Mouse (Mus musculus): Measurements from ENCODE around the gene Phf24. TPM values are rescaled to one million over a fixed set of nuclear protein-coding genes. Genes with fewer than 3 reads are reported as not detected.

Gene Phf24
- total RNA-seq, 2 experiments from 2014 or later = 148 to 149 TPM

GRCm38 (mm10) chr4:42913391-42913790, 3.1 kb upstream of the Phf24 start:
- no peak for DNase-seq

DNA sequence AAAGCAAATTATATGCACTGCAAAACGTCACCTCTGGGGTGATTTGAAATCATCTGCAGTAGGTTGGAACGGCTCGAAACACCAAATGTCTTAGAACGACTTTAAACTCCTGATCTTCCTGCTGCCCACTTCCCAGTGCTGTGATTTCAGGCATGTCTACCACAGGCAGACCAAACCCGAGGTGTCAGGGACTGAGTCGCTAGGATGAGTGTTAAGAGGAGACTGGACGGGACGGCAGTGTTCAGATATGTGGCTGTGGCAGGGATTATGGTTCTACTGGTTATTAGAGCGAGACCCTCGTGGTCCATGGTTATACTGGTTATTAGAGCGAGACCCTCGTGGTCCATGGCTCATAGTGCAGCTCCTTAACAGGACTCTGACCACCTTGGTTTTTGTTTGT, 1.1 kb upstream of the Phf24 start:
- DNase-seq = no peak

DNA sequence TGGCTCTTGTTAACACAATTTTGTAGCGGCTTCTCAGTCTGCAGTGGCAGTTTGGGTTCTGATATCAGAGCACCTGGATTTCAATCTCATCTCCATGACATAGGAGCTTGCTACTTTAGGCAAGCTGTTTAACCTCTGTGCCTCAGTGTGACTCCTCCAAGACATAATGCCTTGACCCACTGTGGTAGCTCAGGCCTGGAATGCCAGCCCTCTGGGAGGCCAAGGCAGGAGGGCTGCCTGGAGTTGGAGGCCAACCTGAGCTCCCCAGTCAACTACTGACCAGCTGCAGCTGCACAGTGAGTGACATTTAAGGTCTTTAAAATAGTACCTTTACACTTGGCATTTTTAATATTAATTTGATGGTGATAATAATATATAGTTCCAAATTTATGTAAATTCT, 494 bp upstream of the Phf24 start:
- DNase-seq = no peak

GRCm38 (mm10) chr4:42917402-42917774, 928 bp downstream of the Phf24 start:
- DNase-seq = no peak

DNA sequence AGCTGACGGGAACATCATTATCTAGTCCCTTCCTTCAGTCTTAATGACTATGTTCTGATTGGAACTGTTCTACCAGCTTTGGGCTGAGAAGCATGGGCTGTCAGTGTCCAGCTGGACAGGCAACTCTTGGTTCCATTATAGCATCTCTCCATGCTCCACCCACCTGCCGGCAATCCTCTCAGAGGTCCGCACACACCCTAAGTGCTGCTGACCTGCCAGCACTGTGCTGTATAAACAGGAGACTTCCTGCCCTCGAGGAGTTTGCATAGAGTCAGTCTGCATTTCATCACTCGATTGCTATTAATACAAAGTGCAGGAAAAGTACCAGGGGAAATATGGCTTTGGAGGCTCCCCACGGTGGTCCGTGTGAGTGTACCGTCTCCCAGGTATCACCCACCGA, 4.3 kb downstream of the Phf24 start:
- no peak for DNase-seq

DNA sequence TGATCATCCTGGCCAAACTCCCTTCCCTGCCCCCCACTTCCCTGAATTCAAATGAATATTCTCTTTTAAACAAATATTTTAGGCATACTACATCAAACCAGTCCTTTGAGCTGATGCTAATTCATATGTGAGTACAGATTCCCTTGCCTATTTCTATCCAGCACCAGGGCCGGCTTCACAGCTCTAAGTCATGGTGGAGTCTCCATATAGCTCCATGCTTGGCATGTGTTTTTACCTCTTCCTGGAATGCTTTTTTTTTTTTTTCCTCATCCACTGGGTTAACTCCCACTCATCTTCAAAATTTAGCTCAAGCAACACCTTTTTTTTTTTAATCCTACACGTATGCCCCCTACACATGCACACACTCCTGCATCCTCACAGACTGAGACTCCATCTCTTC, 5.1 kb downstream of the Phf24 start:
- no peak for DNase-seq

DNA sequence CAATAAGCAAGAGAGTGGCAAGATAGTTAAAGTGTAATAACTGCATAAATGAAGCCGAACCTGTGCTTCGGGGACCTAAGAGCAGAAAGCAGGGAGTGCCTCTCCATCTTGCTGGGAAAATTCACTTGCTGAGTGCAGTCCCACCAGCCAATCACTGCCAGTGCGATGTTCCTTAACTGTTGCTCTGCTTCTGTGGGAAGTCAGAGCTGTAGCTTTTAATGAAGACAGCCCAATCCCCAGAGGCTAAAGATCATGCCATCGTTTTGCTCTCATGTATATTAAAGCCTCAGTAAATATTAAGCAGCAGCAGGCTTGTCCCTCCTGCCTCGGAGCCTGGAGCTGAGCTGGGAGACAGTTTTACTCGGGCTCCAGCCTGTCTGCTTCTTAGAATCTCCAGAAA, 5.6 kb downstream of the Phf24 start:
- no peak for DNase-seq

GRCm38 (mm10) chr4:42922461-42922860, 6.0 kb downstream of the Phf24 start:
- DNase-seq = no peak

DNA sequence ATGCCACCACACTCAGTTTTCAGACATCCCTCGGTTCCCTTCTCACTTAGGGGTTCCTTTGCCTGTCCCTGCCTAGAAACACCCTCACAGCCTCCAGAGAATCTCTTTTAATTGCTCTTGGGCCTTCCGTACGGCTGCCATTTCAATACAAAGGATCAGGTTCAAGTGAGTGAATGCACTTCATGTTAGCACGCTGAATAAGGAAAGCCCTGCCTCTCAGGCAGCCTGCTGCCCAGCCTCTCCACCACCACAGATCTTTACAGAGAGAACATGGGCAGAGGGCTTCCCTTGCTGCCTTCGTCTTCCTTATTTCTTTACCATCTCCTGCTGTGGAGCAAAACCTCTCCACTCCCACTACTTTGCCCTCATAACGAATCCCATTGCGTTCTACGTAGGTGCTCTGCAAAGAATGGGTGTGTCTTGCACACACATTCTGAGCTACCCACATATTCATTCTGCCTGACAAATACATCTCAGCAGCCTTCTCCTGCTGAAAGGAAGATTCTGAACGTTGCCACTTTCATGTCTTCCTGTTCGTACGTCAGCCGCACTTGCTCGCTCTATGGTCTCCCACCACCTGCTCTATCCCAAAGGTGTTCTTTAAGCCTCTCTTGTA, 7.7 kb downstream of the Phf24 start:
- DNase-seq = no peak

- no peak for DNase-seq
Observed at GRCm38 (mm10) chr4:42928209-42928608, 11.7 kb downstream of the Phf24 start.

DNA sequence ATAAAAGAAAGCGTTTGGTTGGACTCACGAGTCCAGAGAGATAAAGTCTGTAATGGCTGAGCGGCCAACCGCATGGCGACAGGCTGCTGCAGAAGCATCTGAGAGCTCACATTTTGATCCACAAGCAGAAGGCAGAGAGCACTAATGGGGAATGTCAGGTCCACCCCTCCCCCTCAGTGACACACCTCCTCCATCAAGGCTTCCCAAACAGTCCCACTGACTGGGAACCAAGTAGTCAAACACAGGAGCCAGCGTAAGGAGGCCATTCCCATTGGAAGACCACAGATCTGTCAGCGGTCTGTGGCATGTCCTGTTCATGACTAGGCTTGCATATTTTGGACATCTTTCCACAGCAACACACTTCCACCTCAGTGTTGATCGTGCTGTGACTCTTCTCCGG, 12.5 kb downstream of the Phf24 start:
- no peak for DNase-seq

GRCm38 (mm10) chr4:42932229-42932969, 15.9 kb downstream of the Phf24 start:
- DNase-seq = peak in 1 of 2 experiments; percentile 0

GRCm38 (mm10) chr4:42933630-42934029, 17.2 kb downstream of the Phf24 start:
- DNase-seq = no peak

- no peak for DNase-seq
Observed at GRCm38 (mm10) chr4:42941396-42941795, 24.9 kb downstream of the Phf24 start.

DNA sequence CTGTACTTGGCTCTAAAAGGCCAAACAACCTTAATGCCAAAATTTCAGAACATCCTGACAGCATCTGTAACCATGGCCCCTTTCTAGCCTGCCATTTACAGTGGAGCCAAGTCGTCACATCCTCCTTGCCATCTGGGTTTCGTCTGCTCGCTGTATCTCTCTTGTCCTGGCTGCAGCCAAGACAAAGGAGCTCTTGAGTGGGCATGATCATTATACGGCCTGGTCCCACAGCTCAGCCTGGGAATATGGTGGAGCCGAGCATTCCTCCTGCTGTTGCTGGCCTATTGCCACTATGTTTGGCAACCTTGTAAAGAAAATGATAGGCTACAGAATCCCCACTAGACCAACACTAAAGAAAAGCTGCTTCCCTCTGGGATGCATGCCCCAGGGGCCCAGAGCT, 26.9 kb downstream of the Phf24 start:
- no peak for DNase-seq

- no peak for DNase-seq
Observed at GRCm38 (mm10) chr4:42944185-42944584, 27.7 kb downstream of the Phf24 start.

DNA sequence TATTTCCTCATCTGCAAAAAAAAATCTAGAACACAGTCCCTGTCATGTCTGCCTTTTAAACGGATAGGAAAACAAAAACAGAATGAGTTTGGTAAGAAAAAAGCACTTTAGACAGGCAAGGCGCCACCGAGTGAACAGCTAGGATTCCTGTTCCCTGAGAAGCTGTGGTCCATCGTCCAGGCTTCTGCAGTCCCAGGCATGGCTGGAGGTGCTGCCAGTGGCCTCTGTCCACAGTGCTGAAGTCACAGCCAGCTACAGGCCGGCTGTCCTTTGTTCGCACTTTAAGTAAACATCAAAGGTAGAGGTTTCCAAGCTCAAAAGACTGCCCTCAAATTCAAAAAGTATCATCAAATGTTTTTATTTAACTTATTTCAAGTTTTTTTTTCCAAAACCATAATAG, 28.6 kb downstream of the Phf24 start:
- no peak for DNase-seq

DNA sequence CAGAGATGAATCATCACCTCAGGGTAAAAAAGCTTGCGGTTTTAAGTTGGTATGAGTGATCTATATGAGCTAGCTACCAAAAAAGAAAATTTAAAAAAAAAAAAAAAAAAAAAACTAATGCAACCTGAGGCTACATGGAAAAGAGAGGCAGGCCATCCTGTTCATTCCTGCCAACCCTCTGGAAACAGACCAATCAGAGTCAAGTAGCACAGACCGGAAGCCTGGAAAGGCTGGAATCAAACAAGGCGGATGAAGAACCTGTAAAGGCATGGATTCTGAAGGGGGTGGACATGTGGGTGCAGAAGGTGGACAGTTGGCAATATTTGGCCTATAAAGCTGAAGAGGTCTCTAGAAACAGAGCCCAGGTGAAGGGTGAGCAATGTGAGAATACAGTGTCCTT, 29.0 kb downstream of the Phf24 start:
- DNase-seq = no peak

- no peak for DNase-seq
Observed at GRCm38 (mm10) chr4:42945952-42946351, 29.5 kb downstream of the Phf24 start.

GRCm38 (mm10) chr4:42946733-42947290, 30.4 kb downstream of the Phf24 start:
- DNase-seq = peak; percentile 92 to 93

- DNase-seq = no peak
Observed at GRCm38 (mm10) chr4:42948527-42948926, 32.1 kb downstream of the Phf24 start.

DNA sequence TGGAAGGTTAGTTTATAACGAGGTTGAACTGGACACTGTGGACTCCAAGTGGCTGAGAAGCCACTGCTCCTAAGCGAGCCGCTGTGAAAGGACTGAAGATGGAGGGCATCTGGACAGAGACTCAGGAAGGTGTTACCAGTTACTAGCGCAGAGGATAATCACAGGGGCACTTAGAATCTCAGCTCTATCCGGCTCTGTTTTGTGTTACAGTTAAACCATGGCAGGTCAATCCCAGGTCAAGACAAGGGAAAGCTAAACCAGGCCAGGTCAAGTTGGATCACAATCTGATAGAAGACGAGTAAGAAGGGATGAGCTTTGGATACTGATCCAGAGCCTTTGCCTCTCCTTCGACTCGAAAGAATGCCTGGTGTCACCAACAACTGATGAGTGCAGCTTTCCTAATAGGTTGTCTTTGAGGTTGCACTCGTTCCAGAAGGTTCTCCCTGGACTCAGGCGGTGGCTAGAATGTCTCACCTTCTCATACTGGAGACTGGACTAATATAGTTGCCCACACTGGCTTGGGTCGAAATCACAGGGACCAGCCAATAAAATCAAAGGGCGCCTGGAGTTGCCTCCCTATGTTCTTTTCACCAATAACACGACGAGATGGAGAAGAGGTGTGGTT, 32.7 kb downstream of the Phf24 start:
- DNase-seq = no peak

GRCm38 (mm10) chr4:42949676-42950051, 33.2 kb downstream of the Phf24 start, which contains the start of gene Dnajb5:
Gene Dnajb5 (plus strand): TSS chr4:42949814.
- DNase-seq = peak; percentile 99
